8 mouse cellular contexts compared by ENCODE assay signal in genomic region chr10:80344131-80344661, GRCm38 (mm10). TPM values are rescaled to one million over a fixed set of nuclear protein-coding genes. Genes with fewer than 3 reads are reported as not detected.
DNase-seq lines count a peak whose midpoint lies in the region; ATAC-seq lines count a peak whose summit lies in the region.

No protein-coding gene starts in this region.

- H3K4me2 ChIP-seq in embryonic facial prominence, embryonic 15.5 days (replicated peaks): peak overlapping the region; percentile 57
- H3K4me2 ChIP-seq in liver, embryonic 12.5 days: peak overlapping the region; percentile 81
- H3K4me2 ChIP-seq in stomach, embryonic 15.5 days: peak overlapping the region; percentile 44

- H3K9me3 ChIP-seq in megakaryocyte, embryonic 14.5 days: no peaks in the 10 kb centered on the region
- no peaks in the 10 kb centered on the region for H3K9me3 ChIP-seq in embryonic facial prominence, embryonic 15.5 days (replicated peaks)
- no peaks in the 10 kb centered on the region for H3K9me3 ChIP-seq in liver, embryonic 12.5 days (replicated peaks)
- no peaks in the 10 kb centered on the region for H3K9me3 ChIP-seq in stomach, embryonic 15.5 days

- H3K36me3 ChIP-seq in megakaryocyte, embryonic 14.5 days (replicated peaks; ENCODE audit: low read length): peaks cover 14% of the 10 kb centered on the region
- H3K36me3 ChIP-seq in embryonic facial prominence, embryonic 15.5 days: no peaks in the 10 kb centered on the region
- no peaks in the 10 kb centered on the region for H3K36me3 ChIP-seq in liver, embryonic 12.5 days
- H3K36me3 ChIP-seq in stomach, embryonic 15.5 days: no peaks in the 10 kb centered on the region

- DNase-seq in right cerebral cortex, postnatal 14 days: no peak
- DNase-seq in cerebellum, adult 18-20 months: no peak

- H3K9ac ChIP-seq in embryonic facial prominence, embryonic 15.5 days: no peak overlapping the region
- H3K9ac ChIP-seq in liver, embryonic 12.5 days: peak overlapping the region; percentile 70
- no peak overlapping the region for H3K9ac ChIP-seq in stomach, embryonic 15.5 days

- H3K4me1 ChIP-seq in megakaryocyte, embryonic 14.5 days: peaks cover 89% of the 10 kb centered on the region
- peaks cover 74% of the 10 kb centered on the region for H3K4me1 ChIP-seq in embryonic facial prominence, embryonic 15.5 days
- peaks cover 85% of the 10 kb centered on the region for H3K4me1 ChIP-seq in liver, embryonic 12.5 days
- peaks cover 66% of the 10 kb centered on the region for H3K4me1 ChIP-seq in stomach, embryonic 15.5 days

- WGBS in embryonic facial prominence, embryonic 15.5 days: 33% methylated on average over 9 of the region's 9 CpGs
- WGBS in liver, embryonic 12.5 days (ENCODE audit: insufficient replicate concordance): 9% methylated on average over 9 of the region's 9 CpGs
- 37% methylated on average over 9 of the region's 9 CpGs for WGBS in stomach, embryonic 15.5 days

- ATAC-seq in megakaryocyte, adult 5-6 weeks (ENCODE audit: poor library complexity, severe bottlenecking): no peak
- ATAC-seq in embryonic facial prominence, embryonic 15.5 days (ENCODE audit: insufficient number of reproducible peaks, low FRiP score, low TSS enrichment, low read depth): no peak
- ATAC-seq in liver, embryonic 12.5 days: peak; percentile 82
- peak; percentile 19; the same call in 1 of the 2 replicates for ATAC-seq in stomach, embryonic 15.5 days (ENCODE audit: insufficient read depth, low FRiP score, low read depth)
- no peak for ATAC-seq in cerebellum, adult (ENCODE audit: insufficient number of reproducible peaks, low FRiP score, low TSS enrichment)

- peak overlapping the region; percentile 56 for H3K27ac ChIP-seq in embryonic facial prominence, embryonic 15.5 days (replicated peaks)
- peak overlapping the region; percentile 98 for H3K27ac ChIP-seq in liver, embryonic 12.5 days
- peak overlapping the region; percentile 69 for H3K27ac ChIP-seq in stomach, embryonic 15.5 days

- peak overlapping the region; percentile 91 for H3K4me3 ChIP-seq in megakaryocyte, embryonic 14.5 days (replicated peaks)
- H3K4me3 ChIP-seq in embryonic facial prominence, embryonic 15.5 days (replicated peaks): peak overlapping the region; percentile 16
- H3K4me3 ChIP-seq in liver, embryonic 12.5 days: peak overlapping the region; percentile 51
- H3K4me3 ChIP-seq in stomach, embryonic 15.5 days (replicated peaks): peak overlapping the region; percentile 30; the same call in 1 of the 2 replicates

- H3K27me3 ChIP-seq in megakaryocyte, embryonic 14.5 days (replicated peaks): peaks cover 29% of the 10 kb centered on the region
- H3K27me3 ChIP-seq in embryonic facial prominence, embryonic 15.5 days: peaks cover 85% of the 10 kb centered on the region
- H3K27me3 ChIP-seq in liver, embryonic 12.5 days (replicated peaks): peaks cover 87% of the 10 kb centered on the region
- peaks cover 74% of the 10 kb centered on the region for H3K27me3 ChIP-seq in stomach, embryonic 15.5 days (replicated peaks)

RNA-seq across cellular contexts. Expression of gene Adamtsl5, which starts 4.0 kb away (rescaled TPM):
- 27.2 and 34.8 TPM in 2 replicates for polyA plus RNA-seq in megakaryocyte, embryonic 14.5 days (2012; ENCODE audit: insufficient read depth, low replicate concordance)
- total RNA-seq in megakaryocyte, adult 5-6 weeks (2015): 0.07 TPM in 1 of 2 replicates, not detected in the other
- not detected in 2 replicates for total RNA-seq in megakaryocyte, adult 5-6 weeks (2017)
- 11.5 and 11.6 TPM in 2 replicates for polyA plus RNA-seq in embryonic facial prominence, embryonic 15.5 days (2015; fragmentation: Nextera tagmentation; extraction: Ambion mirVana)
- polyA plus RNA-seq in liver, embryonic 12.5 days (2016; fragmentation: Nextera tagmentation; extraction: Ambion mirVana): 2.4 and 2.9 TPM in 2 replicates
- polyA plus RNA-seq in stomach, embryonic 15.5 days (2015; fragmentation: Nextera tagmentation; extraction: Ambion mirVana): 13.7 and 17.0 TPM in 2 replicates

RNA-seq across cellular contexts. Expression of gene Plk5, which starts 12.1 kb away (rescaled TPM):
- polyA plus RNA-seq in megakaryocyte, embryonic 14.5 days (2012; ENCODE audit: insufficient read depth, low replicate concordance): not detected in 2 replicates
- total RNA-seq in megakaryocyte, adult 5-6 weeks (2015): not detected in 2 replicates
- total RNA-seq in megakaryocyte, adult 5-6 weeks (2017): not detected in 2 replicates
- 2.0 and 2.2 TPM in 2 replicates for polyA plus RNA-seq in embryonic facial prominence, embryonic 15.5 days (2015; fragmentation: Nextera tagmentation; extraction: Ambion mirVana)
- polyA plus RNA-seq in liver, embryonic 12.5 days (2016; fragmentation: Nextera tagmentation; extraction: Ambion mirVana): 0.06 and 0.10 TPM in 2 replicates
- polyA plus RNA-seq in stomach, embryonic 15.5 days (2015; fragmentation: Nextera tagmentation; extraction: Ambion mirVana): 0.30 and 0.67 TPM in 2 replicates

RNA-seq across cellular contexts. Expression of gene Reep6, which starts 14.4 kb away (rescaled TPM):
- polyA plus RNA-seq in megakaryocyte, embryonic 14.5 days (2012; ENCODE audit: insufficient read depth, low replicate concordance): 19.0 and 21.1 TPM in 2 replicates
- 0.16 and 0.96 TPM in 2 replicates for total RNA-seq in megakaryocyte, adult 5-6 weeks (2015)
- total RNA-seq in megakaryocyte, adult 5-6 weeks (2017): 0.37 TPM in 1 of 2 replicates, not detected in the other
- 10.7 and 13.7 TPM in 2 replicates for polyA plus RNA-seq in embryonic facial prominence, embryonic 15.5 days (2015; fragmentation: Nextera tagmentation; extraction: Ambion mirVana)
- polyA plus RNA-seq in liver, embryonic 12.5 days (2016; fragmentation: Nextera tagmentation; extraction: Ambion mirVana): 61.4 and 61.6 TPM in 2 replicates
- polyA plus RNA-seq in stomach, embryonic 15.5 days (2015; fragmentation: Nextera tagmentation; extraction: Ambion mirVana): 44.5 and 51.2 TPM in 2 replicates

RNA-seq across cellular contexts. Expression of gene Pcsk4, which starts 14.9 kb away (rescaled TPM):
- polyA plus RNA-seq in megakaryocyte, embryonic 14.5 days (2012; ENCODE audit: insufficient read depth, low replicate concordance): 15.1 and 26.0 TPM in 2 replicates
- total RNA-seq in megakaryocyte, adult 5-6 weeks (2015): 0.32 and 0.83 TPM in 2 replicates
- not detected in 2 replicates for total RNA-seq in megakaryocyte, adult 5-6 weeks (2017)
- 4.2 and 5.2 TPM in 2 replicates for polyA plus RNA-seq in embryonic facial prominence, embryonic 15.5 days (2015; fragmentation: Nextera tagmentation; extraction: Ambion mirVana)
- 6.9 and 7.2 TPM in 2 replicates for polyA plus RNA-seq in liver, embryonic 12.5 days (2016; fragmentation: Nextera tagmentation; extraction: Ambion mirVana)
- 4.8 and 5.4 TPM in 2 replicates for polyA plus RNA-seq in stomach, embryonic 15.5 days (2015; fragmentation: Nextera tagmentation; extraction: Ambion mirVana)

RNA-seq across cellular contexts. Expression of gene 2310011J03Rik, which starts 23.9 kb away (rescaled TPM):
- 62.0 and 88.2 TPM in 2 replicates for polyA plus RNA-seq in megakaryocyte, embryonic 14.5 days (2012; ENCODE audit: insufficient read depth, low replicate concordance)
- 25.6 and 27.4 TPM in 2 replicates for total RNA-seq in megakaryocyte, adult 5-6 weeks (2015)
- 13.8 and 17.8 TPM in 2 replicates for total RNA-seq in megakaryocyte, adult 5-6 weeks (2017)
- 50.8 and 52.7 TPM in 2 replicates for polyA plus RNA-seq in embryonic facial prominence, embryonic 15.5 days (2015; fragmentation: Nextera tagmentation; extraction: Ambion mirVana)
- 46.0 and 46.7 TPM in 2 replicates for polyA plus RNA-seq in liver, embryonic 12.5 days (2016; fragmentation: Nextera tagmentation; extraction: Ambion mirVana)
- polyA plus RNA-seq in stomach, embryonic 15.5 days (2015; fragmentation: Nextera tagmentation; extraction: Ambion mirVana): 40.5 and 46.4 TPM in 2 replicates

Comparison
In these comparisons a context has a peak if more than half of its experiments do, and no peak if none do; other contexts are left out.
1. H3K4me3 ChIP-seq: peak in every context shown above with its lines; median percentile 91 in megakaryocyte, embryonic 14.5 days; 51 in liver, embryonic 12.5 days; 30 in stomach, embryonic 15.5 days; 16 in embryonic facial prominence, embryonic 15.5 days.
2. ATAC-seq: peak in liver, embryonic 12.5 days (single experiment) and stomach, embryonic 15.5 days (single experiment); none in megakaryocyte, adult 5-6 weeks (single experiment), embryonic facial prominence, embryonic 15.5 days (single experiment) and cerebellum, adult (single experiment).
3. Peak in every context shown above with its lines, with median percentiles within 50 percentile points of each other: H3K27ac ChIP-seq and H3K4me2 ChIP-seq.